Mouse (Mus musculus) megakaryocyte, embryonic 14.5 days (primary cell): ENCODE measurements around the gene Ankrd33.

ENCODE experiments used
- FLI1 ChIP-seq: IDR thresholded peaks from 2 replicates; pipeline ENCODE4 v1.6.1; 2012; ENCODE audit warnings: low read length, inconsistent platforms, mixed read lengths
- GATA1 ChIP-seq: IDR thresholded peaks from 3 replicates; pipeline ENCODE4 v1.6.1; 2012; ENCODE audit warnings: mixed read lengths, low read length, inconsistent platforms, borderline replicate concordance

DNA sequence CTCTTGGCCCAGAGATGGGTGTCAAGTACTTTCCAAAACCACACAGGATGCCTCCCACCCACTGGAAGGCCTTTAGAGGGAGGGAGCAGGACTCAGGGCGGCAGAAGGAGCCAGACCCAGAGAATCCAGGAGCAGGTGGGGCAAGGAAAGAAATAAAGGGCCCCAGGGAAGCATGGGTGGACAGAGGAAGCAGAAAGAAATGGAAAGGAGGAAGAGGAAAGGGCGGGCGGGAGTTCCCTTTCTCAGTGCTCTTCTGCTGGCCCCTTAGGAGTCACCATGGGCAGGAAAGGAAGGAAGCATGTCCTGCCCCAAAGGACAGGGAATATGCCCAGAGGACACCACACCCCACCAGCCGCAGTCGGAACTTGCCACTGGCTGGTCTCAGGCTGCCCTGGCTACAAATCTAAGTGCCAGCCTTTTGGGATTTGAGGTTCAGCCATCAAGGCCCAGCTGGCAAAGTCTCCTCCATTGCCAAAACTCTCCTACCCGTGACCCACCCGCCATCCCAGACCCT is 34.5 kb upstream of the Ankrd33 start:
- no peak for TF ChIP-seq GATA1
- TF ChIP-seq FLI1 = no peak
